Mouse (Mus musculus) kidney, embryonic 16.5 days (tissue): ENCODE results near the gene Prrg1. TPM values are rescaled to one million over a fixed set of nuclear protein-coding genes. Genes with fewer than 3 reads are reported as not detected.

Experiments
- ATAC-seq: fragments of 200-750 bp; cut with Nextera tagmentation; 2 replicates; pipeline ENCODE4 v1.8.0; 2017; ENCODE audit warnings: moderate TSS enrichment; ENCODE audit not compliant: low FRiP score, low TSS enrichment
- H3K27ac ChIP-seq: fragments of 300-500 bp; sonication (generic); 2 replicates; pipeline ENCODE4 v1.5.1; 2014; ENCODE audit warnings: low read length
- H3K27me3 ChIP-seq: fragments of 300-500 bp; sonication (generic); 2 replicates; pipeline ENCODE4 v1.6.1; 2014; ENCODE audit warnings: low read length, control low read depth, mixed read lengths; ENCODE audit not compliant: insufficient read depth
- H3K36me3 ChIP-seq: fragments of 300-500 bp; sonication (generic); 2 replicates; pipeline ENCODE4 v1.6.1; 2014; ENCODE audit warnings: low read length, control low read depth, mixed read lengths; ENCODE audit not compliant: insufficient read depth
- H3K4me1 ChIP-seq: fragments of 300-500 bp; sonication (generic); 2 replicates; pipeline ENCODE4 v1.6.1; 2014; ENCODE audit warnings: low read length, control low read depth, mixed read lengths; ENCODE audit not compliant: insufficient read depth
- H3K4me2 ChIP-seq: fragments of 300-500 bp; sonication (generic); replicated peaks from 2 replicates; pipeline ENCODE4 v1.6.1; 2014; ENCODE audit warnings: low read depth, low read length
- H3K4me3 ChIP-seq: fragments of 300-500 bp; sonication (generic); 2 replicates; pipeline ENCODE4 v1.5.1; 2014; ENCODE audit warnings: mild to moderate bottlenecking, low read length
- H3K9ac ChIP-seq: fragments of 300-500 bp; sonication (generic); replicated peaks from 2 replicates; pipeline ENCODE4 v1.6.1; 2014; ENCODE audit warnings: low read length
- H3K9me3 ChIP-seq: fragments of 300-500 bp; sonication (generic); 2 replicates; pipeline ENCODE4 v1.6.1; 2016; ENCODE audit warnings: low read length, control low read depth
- WGBS: fragments of 180-500 bp; shearing (Covaris S2); extraction: QIAGEN DNeasy Blood & Tissue Kit; methylation state at CpG from one replicate; pipeline ENCODE4 v1.1.7; 2014; 5-methylcytosine and 5-hydroxymethylcytosine counted together
- polyA plus RNA-seq: library from polyadenylated mRNA; unstranded; fragments of >200 nt; fragmentation: Nextera tagmentation; extraction: Ambion mirVana; gene quantifications from 2 replicates; pipeline ENCODE4 v1.2.1, GENCODE M21; 2015

The Prrg1 gene
- 8.4 and 10.0 TPM in 2 replicates for polyA plus RNA-seq

DNA sequence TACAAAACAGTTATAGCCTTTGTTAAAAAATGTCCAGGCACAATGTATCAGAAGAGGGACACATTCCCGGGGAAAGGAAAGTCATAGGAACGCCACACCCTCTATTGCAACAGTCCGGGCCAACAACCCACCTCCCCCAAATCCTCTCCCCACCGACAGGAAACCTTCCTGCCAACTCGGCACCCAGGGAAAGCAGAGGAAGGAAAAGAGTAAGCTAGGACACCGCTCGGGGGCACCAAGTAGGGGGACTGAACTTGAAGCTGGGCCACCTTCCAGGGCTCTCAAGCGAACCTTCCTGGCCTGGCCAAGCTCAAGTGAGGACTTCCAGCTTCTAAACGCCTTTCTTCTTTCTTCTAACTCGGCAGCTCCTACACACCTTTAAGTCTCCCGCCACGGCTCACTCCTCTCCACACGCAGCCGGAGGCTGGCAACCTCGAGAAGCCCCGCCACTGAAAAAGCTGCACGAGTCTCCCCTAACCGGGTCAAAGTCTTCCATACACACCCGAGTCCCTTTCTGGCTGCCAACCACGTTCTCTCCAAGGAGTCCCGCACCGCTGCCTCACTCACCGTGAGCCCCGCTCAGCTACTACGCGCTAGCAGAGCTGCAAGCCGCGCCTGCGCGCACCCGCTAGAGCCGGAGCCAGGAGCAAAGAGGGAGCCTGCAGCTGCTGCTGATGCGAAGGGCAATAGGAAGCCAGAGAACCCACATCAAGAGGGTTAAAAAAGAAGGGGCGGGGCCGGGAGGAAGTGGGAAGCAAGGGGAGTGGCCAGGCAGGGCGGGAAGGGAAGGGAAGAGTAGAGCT lies at the start of gene Prrg1:
TSS of gene Prrg1 (minus strand) at position 695 of the 803 bp plus-strand sequence.
- H3K4me1 ChIP-seq, result no peaks in the 10 kb centered on the region
- H3K9ac ChIP-seq, result peak within 1 kb of the TSS; percentile 70
- H3K9me3 ChIP-seq, result no peaks in the 10 kb centered on the region
- H3K36me3 ChIP-seq, result no peaks in the 10 kb centered on the region
- peak within 1 kb of the TSS; percentile 59 for H3K4me3 ChIP-seq
- peak within 1 kb of the TSS; percentile 48 for H3K4me2 ChIP-seq
- no peaks in the 10 kb centered on the region for H3K27me3 ChIP-seq
- 27% methylated on average over 34 of the region's 36 CpGs for WGBS
- H3K27ac ChIP-seq, result peak within 1 kb of the TSS; percentile 89
- peak; percentile 98 for ATAC-seq

- ATAC-seq, result no peak
- H3K4me2 ChIP-seq, result no peak overlapping the region
Measured at GRCm38 (mm10) chrX:78605814-78606213, 22.1 kb upstream of the Prrg1 start.

DNA sequence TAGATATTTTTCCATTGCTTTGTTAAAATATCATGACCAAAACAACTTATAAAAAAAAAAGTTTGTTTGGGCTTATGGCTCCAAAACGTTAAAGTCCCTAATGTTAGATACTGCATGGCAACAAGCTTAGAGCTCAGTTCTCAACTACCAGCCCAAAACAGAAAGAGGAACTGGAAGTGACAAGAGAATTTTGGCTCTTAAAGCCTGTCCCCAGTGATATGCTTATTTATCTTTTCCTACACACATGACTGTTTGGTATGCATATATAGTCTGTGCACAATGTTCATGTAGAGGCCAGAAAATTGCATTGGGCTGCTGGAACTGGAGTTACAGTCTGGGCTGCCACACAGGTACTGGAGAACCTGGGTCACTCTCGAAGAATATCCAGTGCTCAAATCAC lies 9.4 kb upstream of the Prrg1 start:
- 60% methylated on average over 2 of the region's 2 CpGs for WGBS
- no peak overlapping the region for H3K27ac ChIP-seq
- no peaks in the 10 kb centered on the region for H3K36me3 ChIP-seq
- no peak for ATAC-seq
- no peaks in the 10 kb centered on the region for H3K4me1 ChIP-seq
- no peaks in the 10 kb centered on the region for H3K27me3 ChIP-seq
- no peak overlapping the region for H3K4me3 ChIP-seq
- H3K4me2 ChIP-seq, result no peak overlapping the region
- H3K9me3 ChIP-seq, result no peaks in the 10 kb centered on the region
- no peak overlapping the region for H3K9ac ChIP-seq

More at GRCm38 (mm10) chrX:78605814-78606213, 22.1 kb upstream of the Prrg1 start:
- Histone ChIP-seq H3K4me1 (no peaks in the 10 kb centered on the region), H3K27me3 (no peaks in the 10 kb centered on the region), H3K9me3 (no peaks in the 10 kb centered on the region), H3K27ac (no peak overlapping the region), H3K4me3 (no peak overlapping the region), H3K9ac (no peak overlapping the region), H3K36me3 (no peaks in the 10 kb centered on the region)
- WGBS, result 64% methylated on average over 2 of the region's 2 CpGs

- peak overlapping the region; percentile 48 for H3K4me2 ChIP-seq
- ATAC-seq, result peak; percentile 64
- H3K4me1 ChIP-seq, result no peaks in the 10 kb centered on the region
- peak overlapping the region; percentile 89 for H3K27ac ChIP-seq
- 18% methylated on average over 13 of the region's 21 CpGs for WGBS
- no peaks in the 10 kb centered on the region for H3K36me3 ChIP-seq
- no peaks in the 10 kb centered on the region for H3K9me3 ChIP-seq
- no peaks in the 10 kb centered on the region for H3K27me3 ChIP-seq
- peak overlapping the region; percentile 70 for H3K9ac ChIP-seq
- H3K4me3 ChIP-seq, result peak overlapping the region; percentile 59
Measured at GRCm38 (mm10) chrX:78582854-78583201, 868 bp downstream of the Prrg1 start.

DNA sequence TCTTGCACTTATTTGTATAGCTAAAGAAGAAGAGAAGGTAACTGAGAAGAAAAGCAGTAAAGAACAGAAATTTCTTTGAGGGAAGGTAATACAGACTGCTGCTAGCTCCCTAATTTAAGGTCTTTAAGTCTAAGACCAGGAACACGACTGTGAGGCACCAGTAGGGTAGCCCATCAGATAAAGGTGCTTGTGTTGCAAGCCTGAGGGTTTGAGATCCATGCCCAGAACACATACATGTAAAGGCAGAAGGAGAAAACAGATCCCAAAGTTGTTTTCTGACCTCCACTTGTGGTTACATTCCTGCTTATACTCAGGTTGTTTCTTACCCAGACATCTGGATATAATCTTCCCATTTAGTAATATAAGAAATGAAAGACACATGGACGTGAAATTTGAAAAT lies 20.2 kb downstream of the Prrg1 start:
- Histone ChIP-seq H3K27ac (no peak overlapping the region), H3K9ac (no peak overlapping the region), H3K36me3 (no peaks in the 10 kb centered on the region), H3K9me3 (no peaks in the 10 kb centered on the region), H3K27me3 (no peaks in the 10 kb centered on the region), H3K4me1 (no peaks in the 10 kb centered on the region), H3K4me3 (no peak overlapping the region), H3K4me2 (no peak overlapping the region)
- WGBS, result 47% methylated on average over 2 of the region's 2 CpGs
- ATAC-seq, result no peak

GRCm38 (mm10) chrX:78553399-78553798 lies 30.3 kb downstream of the Prrg1 start:
- Histone ChIP-seq H3K9me3 (no peaks in the 10 kb centered on the region), H3K27ac (no peak overlapping the region), H3K4me3 (no peak overlapping the region), H3K9ac (no peak overlapping the region), H3K4me1 (no peaks in the 10 kb centered on the region), H3K36me3 (no peaks in the 10 kb centered on the region), H3K4me2 (no peak overlapping the region), H3K27me3 (no peaks in the 10 kb centered on the region)
- ATAC-seq, result no peak
- WGBS, result 86% methylated on average over 2 of the region's 2 CpGs

GRCm38 (mm10) chrX:78552704-78553103 lies 31.0 kb downstream of the Prrg1 start:
- Histone ChIP-seq H3K9ac (no peak overlapping the region), H3K27ac (no peak overlapping the region), H3K27me3 (no peaks in the 10 kb centered on the region), H3K4me1 (no peaks in the 10 kb centered on the region), H3K36me3 (no peaks in the 10 kb centered on the region), H3K4me3 (no peak overlapping the region), H3K4me2 (no peak overlapping the region), H3K9me3 (no peaks in the 10 kb centered on the region)
- no peak for ATAC-seq
- 42% methylated on average over 1 of the region's 1 CpGs for WGBS

DNA sequence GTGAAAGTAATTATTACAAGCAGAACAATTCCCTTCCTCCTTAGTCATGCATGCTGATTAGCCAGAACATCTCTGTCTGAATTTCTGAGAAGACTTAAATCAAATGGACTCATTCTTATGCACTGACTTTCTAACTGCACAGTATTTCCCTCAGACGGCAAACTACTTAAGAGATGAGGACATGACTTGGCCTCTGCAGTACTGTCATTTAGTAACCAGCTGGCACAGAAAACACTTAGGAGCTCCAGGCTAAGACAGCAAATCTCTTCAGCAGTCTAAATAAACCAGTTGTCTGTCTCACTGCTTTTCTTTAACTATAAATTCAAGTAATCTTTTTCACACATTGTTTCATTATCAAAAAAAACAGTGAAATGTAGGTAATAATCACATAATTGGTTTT lies 36.0 kb downstream of the Prrg1 start:
- Histone ChIP-seq H3K36me3 (no peaks in the 10 kb centered on the region), H3K4me3 (no peak overlapping the region), H3K9ac (no peak overlapping the region), H3K27me3 (no peaks in the 10 kb centered on the region), H3K4me1 (no peaks in the 10 kb centered on the region), H3K4me2 (no peak overlapping the region), H3K9me3 (no peaks in the 10 kb centered on the region), H3K27ac (no peak overlapping the region)
- ATAC-seq, result no peak
- WGBS, result 74% methylated on average over 1 of the region's 1 CpGs

GRCm38 (mm10) chrX:78539734-78540133 lies 44.0 kb downstream of the Prrg1 start:
- H3K4me1 ChIP-seq, result no peaks in the 10 kb centered on the region
- H3K27ac ChIP-seq, result no peak overlapping the region
- no peak overlapping the region for H3K9ac ChIP-seq
- no peak overlapping the region for H3K4me3 ChIP-seq
- no peaks in the 10 kb centered on the region for H3K27me3 ChIP-seq
- no peaks in the 10 kb centered on the region for H3K36me3 ChIP-seq
- no peak for ATAC-seq
- H3K9me3 ChIP-seq, result no peaks in the 10 kb centered on the region
- no peak overlapping the region for H3K4me2 ChIP-seq

- Histone ChIP-seq H3K27me3 (no peaks in the 10 kb centered on the region), H3K9ac (no peak overlapping the region), H3K36me3 (no peaks in the 10 kb centered on the region), H3K27ac (no peak overlapping the region), H3K4me2 (no peak overlapping the region), H3K9me3 (no peaks in the 10 kb centered on the region), H3K4me3 (no peak overlapping the region), H3K4me1 (no peaks in the 10 kb centered on the region)
- ATAC-seq, result no peak
- WGBS, result 65% methylated on average over 2 of the region's 2 CpGs
Measured at GRCm38 (mm10) chrX:78538632-78539316, 44.9 kb downstream of the Prrg1 start.
